Mouse (Mus musculus) midbrain, embryonic 15.5 days (tissue): Measurements from ENCODE around the gene Hsbp1. TPM values are rescaled to one million over a fixed set of nuclear protein-coding genes. Genes with fewer than 3 reads are reported as not detected.

Experiments used
- ATAC-seq: fragments of 200-750 bp; cut with Nextera tagmentation; replicated peaks from 2 replicates; pipeline ENCODE4 v1.8.0; 2017; ENCODE audit warnings: moderate TSS enrichment
- H3K27ac ChIP-seq: fragments of 300-500 bp; sonication (generic); 2 replicates; pipeline ENCODE4 v1.5.1; 2015; ENCODE audit warnings: mild to moderate bottlenecking, inconsistent platforms
- H3K27me3 ChIP-seq: fragments of 300-500 bp; sonication (generic); replicated peaks from 2 replicates; pipeline ENCODE4 v1.6.1; 2015; ENCODE audit warnings: inconsistent platforms
- H3K36me3 ChIP-seq: fragments of 300-500 bp; sonication (generic); replicated peaks from 2 replicates; pipeline ENCODE4 v1.6.1; 2015; ENCODE audit warnings: inconsistent platforms
- H3K4me1 ChIP-seq: fragments of 300-500 bp; sonication (generic); 2 replicates; pipeline ENCODE4 v1.6.1; 2015; ENCODE audit warnings: inconsistent platforms
- H3K4me2 ChIP-seq: fragments of 300-500 bp; sonication (generic); 2 replicates; pipeline ENCODE4 v1.6.1; 2015; ENCODE audit warnings: inconsistent platforms, mild to moderate bottlenecking, moderate library complexity
- H3K4me3 ChIP-seq: fragments of 300-500 bp; sonication (generic); 2 replicates; pipeline ENCODE4 v1.5.1; 2015; ENCODE audit warnings: mild to moderate bottlenecking, inconsistent platforms
- H3K9ac ChIP-seq: fragments of 300-500 bp; sonication (generic); 2 replicates; pipeline ENCODE4 v1.6.1; 2015; ENCODE audit warnings: mild to moderate bottlenecking, inconsistent platforms
- H3K9me3 ChIP-seq: fragments of 300-500 bp; sonication (generic); 2 replicates; pipeline ENCODE4 v1.6.1; 2016; ENCODE audit warnings: inconsistent platforms
- WGBS: fragments of 180-500 bp; shearing (Covaris S2); methylation state at CpG from one replicate; pipeline ENCODE4 v1.1.7; 2015; ENCODE audit warnings: mixed read lengths; 5-methylcytosine and 5-hydroxymethylcytosine counted together
- polyA plus RNA-seq: library from polyadenylated mRNA; unstranded; fragments of >200 nt; fragmentation: Nextera tagmentation; extraction: Ambion mirVana; gene quantifications from 2 replicates; pipeline ENCODE4 v1.2.1, GENCODE M21; 2015

Gene Hsbp1
- polyA plus RNA-seq, 1 experiment from 2014 or later: 773 TPM

- ATAC-seq: peak; percentile 95
- no peaks in the 10 kb centered on the region for H3K27me3 ChIP-seq
- H3K27ac ChIP-seq: peak within 1 kb of the TSS; percentile 89
- peak within 1 kb of the TSS; percentile 89 for H3K4me2 ChIP-seq
- 1% methylated on average over 44 of the region's 44 CpGs for WGBS
- H3K36me3 ChIP-seq: no peaks in the 10 kb centered on the region
- H3K4me3 ChIP-seq: peak within 1 kb of the TSS; percentile 93
- H3K4me1 ChIP-seq: peaks cover 12% of the 10 kb centered on the region
- H3K9ac ChIP-seq: peak within 1 kb of the TSS; percentile 89
- H3K9me3 ChIP-seq: no peaks in the 10 kb centered on the region
Measured at GRCm38 (mm10) chr8:119394524-119395026, 50.3 kb downstream of the Hsbp1 start, which contains the start of gene Mlycd. Gene Mlycd (plus strand): TSS chr8:119394878.

GRCm38 (mm10) chr8:119395072-119395950 is 51.0 kb downstream of the Hsbp1 start:
- H3K27me3 ChIP-seq: no peaks in the 10 kb centered on the region
- no peaks in the 10 kb centered on the region for H3K36me3 ChIP-seq
- H3K27ac ChIP-seq: peak overlapping the region; percentile 89
- peak overlapping the region; percentile 89 for H3K4me2 ChIP-seq
- peak; percentile 69 for ATAC-seq
- peak overlapping the region; percentile 89 for H3K9ac ChIP-seq
- no peaks in the 10 kb centered on the region for H3K9me3 ChIP-seq
- 6% methylated on average over 83 of the region's 83 CpGs for WGBS
- peaks cover 12% of the 10 kb centered on the region for H3K4me1 ChIP-seq
- peak overlapping the region; percentile 93 for H3K4me3 ChIP-seq

Other genes starting within 250 kb of the Hsbp1 start
- 16.2 and 17.8 TPM in 2 replicates for gene Mlycd, start 50.4 kb downstream of the Hsbp1 start, polyA plus RNA-seq
- gene Osgin1, start 89.6 kb downstream of the Hsbp1 start, polyA plus RNA-seq: 0.28 and 0.34 TPM in 2 replicates
- 53.0 and 60.5 TPM in 2 replicates for gene Necab2, start 102.2 kb downstream of the Hsbp1 start, polyA plus RNA-seq
- 0.13 TPM in 1 of 2 replicates, not detected in the other for gene Slc38a8, start 157.2 kb downstream of the Hsbp1 start, polyA plus RNA-seq
- 59.5 and 61.1 TPM in 2 replicates for gene Mbtps1, start 214.2 kb downstream of the Hsbp1 start, polyA plus RNA-seq
- gene Hsdl1, start 230.7 kb downstream of the Hsbp1 start, polyA plus RNA-seq: 212 and 213 TPM in 2 replicates
- 0.54 and 0.55 TPM in 2 replicates for gene Dnaaf1, start 230.7 kb downstream of the Hsbp1 start, polyA plus RNA-seq